Mouse (Mus musculus) heart, embryonic 15.5 days (tissue): ENCODE results near the gene Pdcl3. TPM values are rescaled to one million over a fixed set of nuclear protein-coding genes. Genes with fewer than 3 reads are reported as not detected.
A peak's percentile ranks its signal among the peaks of the same experiment; 100 is the strongest.

Experiments used
- ATAC-seq: fragments of 200-750 bp; cut with Nextera tagmentation; replicated peaks from 2 replicates; pipeline ENCODE4 v1.8.0; 2017; ENCODE audit warnings: low read depth, moderate TSS enrichment; ENCODE audit not compliant: insufficient number of reproducible peaks, insufficient read depth, low FRiP score
- H3K27ac ChIP-seq: fragments of 300-500 bp; sonication (generic); 2 replicates; pipeline ENCODE4 v1.5.1; 2015; ENCODE audit warnings: mild to moderate bottlenecking, inconsistent platforms
- H3K27me3 ChIP-seq: fragments of 300-500 bp; sonication (generic); 2 replicates; pipeline ENCODE4 v1.6.1; 2015; ENCODE audit warnings: inconsistent platforms
- H3K36me3 ChIP-seq: fragments of 300-500 bp; sonication (generic); 2 replicates; pipeline ENCODE4 v1.6.1; 2015; ENCODE audit warnings: mild to moderate bottlenecking, inconsistent platforms
- H3K4me1 ChIP-seq: fragments of 300-500 bp; sonication (generic); replicated peaks from 2 replicates; pipeline ENCODE4 v1.6.1; 2015; ENCODE audit warnings: inconsistent platforms
- H3K4me2 ChIP-seq: fragments of 300-500 bp; sonication (generic); 2 replicates; pipeline ENCODE4 v1.6.1; 2015; ENCODE audit warnings: inconsistent platforms, mild to moderate bottlenecking, moderate library complexity
- H3K4me3 ChIP-seq: fragments of 300-500 bp; sonication (generic); 2 replicates; pipeline ENCODE4 v1.5.1; 2015; ENCODE audit warnings: mild to moderate bottlenecking, inconsistent platforms
- H3K9ac ChIP-seq: fragments of 300-500 bp; sonication (generic); 2 replicates; pipeline ENCODE4 v1.6.1; 2015; ENCODE audit warnings: mild to moderate bottlenecking, inconsistent platforms
- H3K9me3 ChIP-seq: fragments of 300-500 bp; sonication (generic); replicated peaks from 2 replicates; pipeline ENCODE4 v1.6.1; 2016; ENCODE audit warnings: inconsistent platforms
- WGBS: fragments of 180-500 bp; shearing (Covaris S2); methylation state at CpG from one replicate; pipeline ENCODE4 v1.1.7; 2015; ENCODE audit warnings: mixed read lengths; 5-methylcytosine and 5-hydroxymethylcytosine counted together
- polyA plus RNA-seq: library from polyadenylated mRNA; unstranded; fragments of >200 nt; fragmentation: Nextera tagmentation; extraction: Ambion mirVana; gene quantifications from 2 replicates; pipeline ENCODE4 v1.2.1, GENCODE M21; 2015

Pdcl3 gene
- polyA plus RNA-seq, 1 experiment from 2014 or later = 149 TPM

GRCm38 (mm10) chr1:38987865-38988211, 2.4 kb downstream of the Pdcl3 start:
- peak overlapping the region; percentile 80 for H3K4me2 ChIP-seq
- peaks cover 14% of the 10 kb centered on the region; the same call in 1 of the 2 replicates for H3K36me3 ChIP-seq
- H3K4me3 ChIP-seq = peak overlapping the region; percentile 68
- ATAC-seq = peak; percentile 77
- H3K27ac ChIP-seq = peak overlapping the region; percentile 89
- under 1% methylated on average over 25 of the region's 25 CpGs for WGBS
- H3K4me1 ChIP-seq = peaks cover 28% of the 10 kb centered on the region
- H3K9ac ChIP-seq = peak overlapping the region; percentile 68
- no peaks in the 10 kb centered on the region for H3K9me3 ChIP-seq
- H3K27me3 ChIP-seq = no peaks in the 10 kb centered on the region

GRCm38 (mm10) chr1:38988357-38988756, 2.9 kb downstream of the Pdcl3 start:
- no peak for ATAC-seq
- Histone ChIP-seq H3K4me2 (peak overlapping the region; percentile 80), H3K4me3 (peak overlapping the region; percentile 68), H3K4me1 (peaks cover 28% of the 10 kb centered on the region), H3K9ac (peak overlapping the region; percentile 68), H3K27ac (peak overlapping the region; percentile 89), H3K9me3 (no peaks in the 10 kb centered on the region), H3K36me3 (peaks cover 19% of the 10 kb centered on the region; the same call in 1 of the 2 replicates), H3K27me3 (no peaks in the 10 kb centered on the region)
- WGBS = 14% methylated on average over 7 of the region's 7 CpGs

GRCm38 (mm10) chr1:38992365-38992764, 7.0 kb downstream of the Pdcl3 start:
- peaks cover 48% of the 10 kb centered on the region for H3K36me3 ChIP-seq

GRCm38 (mm10) chr1:39001106-39001505, 15.7 kb downstream of the Pdcl3 start:
- 18% methylated on average over 5 of the region's 5 CpGs for WGBS
- H3K9me3 ChIP-seq = no peaks in the 10 kb centered on the region
- H3K27me3 ChIP-seq = no peaks in the 10 kb centered on the region
- no peaks in the 10 kb centered on the region for H3K4me1 ChIP-seq
- no peak overlapping the region for H3K4me2 ChIP-seq
- H3K36me3 ChIP-seq = peaks cover 14% of the 10 kb centered on the region
- no peak overlapping the region for H3K27ac ChIP-seq
- H3K4me3 ChIP-seq = no peak overlapping the region
- no peak for ATAC-seq
- no peak overlapping the region for H3K9ac ChIP-seq

More at GRCm38 (mm10) chr1:38992365-38992764, 7.0 kb downstream of the Pdcl3 start:
- H3K27me3 ChIP-seq = no peaks in the 10 kb centered on the region
- no peak overlapping the region for H3K27ac ChIP-seq
- ATAC-seq = no peak
- no peak overlapping the region for H3K4me2 ChIP-seq
- peaks cover 22% of the 10 kb centered on the region for H3K4me1 ChIP-seq
- H3K9ac ChIP-seq = no peak overlapping the region
- 62% methylated on average over 3 of the region's 3 CpGs for WGBS
- no peak overlapping the region for H3K4me3 ChIP-seq
- H3K9me3 ChIP-seq = no peaks in the 10 kb centered on the region

- ATAC-seq = no peak
- H3K4me3 ChIP-seq = no peak overlapping the region
- 79% methylated on average over 10 of the region's 10 CpGs for WGBS
Observed at GRCm38 (mm10) chr1:39005751-39006354, 20.4 kb downstream of the Pdcl3 start.

GRCm38 (mm10) chr1:39006830-39007829, 21.7 kb downstream of the Pdcl3 start:
- peak overlapping the region; percentile 74 for H3K27ac ChIP-seq
- no peak overlapping the region for H3K9ac ChIP-seq
- H3K27me3 ChIP-seq = no peaks in the 10 kb centered on the region
- peak; percentile 61 for ATAC-seq
- H3K9me3 ChIP-seq = no peaks in the 10 kb centered on the region
- H3K4me3 ChIP-seq = no peak overlapping the region
- peaks cover 14% of the 10 kb centered on the region for H3K4me1 ChIP-seq
- no peaks in the 10 kb centered on the region for H3K36me3 ChIP-seq
- WGBS = 35% methylated on average over 11 of the region's 11 CpGs
- H3K4me2 ChIP-seq = peak overlapping the region; percentile 39

More at GRCm38 (mm10) chr1:39005751-39006354, 20.4 kb downstream of the Pdcl3 start:
- H3K9ac ChIP-seq = no peak overlapping the region
- H3K9me3 ChIP-seq = no peaks in the 10 kb centered on the region
- H3K36me3 ChIP-seq = no peaks in the 10 kb centered on the region
- no peaks in the 10 kb centered on the region for H3K27me3 ChIP-seq
- H3K4me1 ChIP-seq = peaks cover 14% of the 10 kb centered on the region
- no peak overlapping the region for H3K27ac ChIP-seq
- no peak overlapping the region for H3K4me2 ChIP-seq

- Histone ChIP-seq H3K9me3 (no peaks in the 10 kb centered on the region), H3K4me2 (peak overlapping the region; percentile 33; the same call in 1 of the 2 replicates), H3K9ac (no peak overlapping the region), H3K27me3 (no peaks in the 10 kb centered on the region; the same call in 1 of the 2 replicates), H3K36me3 (no peaks in the 10 kb centered on the region), H3K4me3 (no peak overlapping the region), H3K27ac (no peak overlapping the region), H3K4me1 (peaks cover 14% of the 10 kb centered on the region)
- no peak for ATAC-seq
- WGBS = 20% methylated on average over 12 of the region's 12 CpGs
Observed at GRCm38 (mm10) chr1:39010583-39011021, 25.2 kb downstream of the Pdcl3 start.

GRCm38 (mm10) chr1:39012576-39012975, 27.2 kb downstream of the Pdcl3 start:
- no peak overlapping the region for H3K4me2 ChIP-seq
- H3K27me3 ChIP-seq = no peaks in the 10 kb centered on the region; the same call in 1 of the 2 replicates
- 78% methylated on average over 13 of the region's 13 CpGs for WGBS
- H3K36me3 ChIP-seq = no peaks in the 10 kb centered on the region
- ATAC-seq = no peak
- no peak overlapping the region for H3K27ac ChIP-seq
- H3K4me3 ChIP-seq = no peak overlapping the region
- peaks cover 6% of the 10 kb centered on the region for H3K4me1 ChIP-seq
- no peak overlapping the region for H3K9ac ChIP-seq
- no peaks in the 10 kb centered on the region for H3K9me3 ChIP-seq

GRCm38 (mm10) chr1:39013843-39014242, 28.4 kb downstream of the Pdcl3 start:
- H3K27ac ChIP-seq = no peak overlapping the region
- no peaks in the 10 kb centered on the region for H3K36me3 ChIP-seq
- H3K9me3 ChIP-seq = no peaks in the 10 kb centered on the region
- no peak overlapping the region for H3K4me3 ChIP-seq
- H3K9ac ChIP-seq = no peak overlapping the region
- H3K4me2 ChIP-seq = no peak overlapping the region
- H3K4me1 ChIP-seq = 0 out of 2 replicates have a peak, but pooled peaks cover 2% of the 10 kb centered on the region
- 85% methylated on average over 6 of the region's 6 CpGs for whole genome bisulfite sequencing
- no peaks in the 10 kb centered on the region; the same call in 1 of the 2 replicates for H3K27me3 ChIP-seq
- no peak for ATAC-seq

GRCm38 (mm10) chr1:39015529-39015928, 30.1 kb downstream of the Pdcl3 start:
- H3K4me1 ChIP-seq = 0 out of 2 replicates have a peak, but pooled peaks cover under 1% of the 10 kb centered on the region
- H3K4me3 ChIP-seq = no peak overlapping the region
- no peak overlapping the region for H3K4me2 ChIP-seq
- no peak for ATAC-seq
- 80% methylated on average over 10 of the region's 10 CpGs for WGBS
- no peak overlapping the region for H3K27ac ChIP-seq
- H3K36me3 ChIP-seq = no peaks in the 10 kb centered on the region
- no peaks in the 10 kb centered on the region for H3K9me3 ChIP-seq
- no peak overlapping the region for H3K9ac ChIP-seq
- H3K27me3 ChIP-seq = no peaks in the 10 kb centered on the region; the same call in 1 of the 2 replicates

GRCm38 (mm10) chr1:39017871-39018270, 32.5 kb downstream of the Pdcl3 start:
- H3K9ac ChIP-seq = no peak overlapping the region
- no peaks in the 10 kb centered on the region for H3K27me3 ChIP-seq
- H3K27ac ChIP-seq = no peak overlapping the region
- no peaks in the 10 kb centered on the region for H3K36me3 ChIP-seq
- no peak overlapping the region for H3K4me2 ChIP-seq
- 80% methylated on average over 4 of the region's 4 CpGs for WGBS
- H3K9me3 ChIP-seq = no peaks in the 10 kb centered on the region
- ATAC-seq = no peak
- no peaks in the 10 kb centered on the region for H3K4me1 ChIP-seq
- no peak overlapping the region for H3K4me3 ChIP-seq
